Mouse (Mus musculus) ES-Bruce4 (cell line): ENCODE measurements around the gene Prr18. TPM values are rescaled to one million over a fixed set of nuclear protein-coding genes. Genes with fewer than 3 reads are reported as not detected.
"Not testable (repeated sequence)": the region's sequence is repeated elsewhere in the genome, so short reads cannot be mapped to it uniquely, and the experiment has no call there.

ENCODE experiments used
- H3K27ac ChIP-seq: 2 replicates; pipeline ENCODE4 v1.5.1; 2012; ENCODE audit warnings: low read length, inconsistent platforms; ENCODE audit not compliant: insufficient read depth
- H3K27me3 ChIP-seq: 2 replicates; pipeline ENCODE4 v1.6.1; 2012; ENCODE audit warnings: mild to moderate bottlenecking, low read length, inconsistent platforms; ENCODE audit not compliant: control insufficient read depth, poor library complexity, insufficient read depth, severe bottlenecking
- H3K36me3 ChIP-seq: 2 replicates; pipeline ENCODE4 v1.6.1; 2012; ENCODE audit warnings: inconsistent platforms, mild to moderate bottlenecking, low read length, moderate library complexity; ENCODE audit not compliant: control insufficient read depth, poor library complexity, insufficient read depth, severe bottlenecking
- H3K4me1 ChIP-seq: one replicate; pipeline ENCODE4 v1.8.1; 2011; ENCODE audit warnings: low read length; ENCODE audit not compliant: control insufficient read depth, insufficient read depth
- H3K4me3 ChIP-seq: 2 replicates; pipeline ENCODE4 v1.5.1; 2011; ENCODE audit warnings: low read depth, mild to moderate bottlenecking, low read length
- H3K9ac ChIP-seq: 2 replicates; pipeline ENCODE4 v1.6.1; 2012; ENCODE audit warnings: low read depth, mild to moderate bottlenecking, inconsistent platforms; ENCODE audit not compliant: poor library complexity, severe bottlenecking
- H3K9me3 ChIP-seq: replicated peaks from 2 replicates; pipeline ENCODE4 v1.6.1; 2012; ENCODE audit warnings: mild to moderate bottlenecking, low read length, inconsistent platforms; ENCODE audit not compliant: control insufficient read depth, poor library complexity, insufficient read depth, severe bottlenecking
- CTCF ChIP-seq: IDR thresholded peaks from one replicate; pipeline ENCODE4 v1.8.1; 2011; ENCODE audit warnings: low read depth, low read length
- EP300 ChIP-seq: IDR thresholded peaks from 2 replicates; pipeline ENCODE4 v1.6.1; 2011; ENCODE audit warnings: low read depth, low read length; ENCODE audit not compliant: insufficient read depth
- POLR2A ChIP-seq: IDR thresholded peaks from one replicate; pipeline ENCODE4 v1.8.1; 2011; ENCODE audit warnings: low read length; ENCODE audit not compliant: insufficient read depth
- polyA plus RNA-seq: library from polyadenylated mRNA; stranded (reverse); fragments of >200 nt; gene quantifications from 2 replicates; pipeline ENCODE4 v1.2.4, GENCODE M21; 2011; ENCODE audit warnings: low read depth; ENCODE audit not compliant: missing spikeins, insufficient read depth, insufficient read length

The Prr18 gene
- polyA plus RNA-seq, 1 experiment, result 0.61 TPM

- TF ChIP-seq POLR2A, result peak; percentile 48
- TF ChIP-seq CTCF, result no peak
- TF ChIP-seq EP300, result no peak
- H3K27ac ChIP-seq, result no peak within 1 kb of the TSS
- peak within 1 kb of the TSS; percentile 94 for H3K4me3 ChIP-seq
- no peaks in the 10 kb centered on the region for H3K4me1 ChIP-seq
- H3K9ac ChIP-seq, result peak within 1 kb of the TSS; percentile 87
- no peaks in the 10 kb centered on the region for H3K36me3 ChIP-seq
- H3K27me3 ChIP-seq, result no peaks in the 10 kb centered on the region
- H3K9me3 ChIP-seq, result no peaks in the 10 kb centered on the region
Observed at GRCm38 (mm10) chr17:8310838-8311614, 26.2 kb upstream of the Prr18 start, which contains the start of gene Sft2d1. Sft2d1 (plus strand) TSS chr17:8311102.

GRCm38 (mm10) chr17:8311751-8312150 is 25.5 kb upstream of the Prr18 start:
- Histone ChIP-seq H3K27ac (no peak overlapping the region), H3K36me3 (no peaks in the 10 kb centered on the region), H3K9me3 (no peaks in the 10 kb centered on the region), H3K4me1 (no peaks in the 10 kb centered on the region), H3K4me3 (peak overlapping the region; percentile 94), H3K27me3 (no peaks in the 10 kb centered on the region), H3K9ac (peak overlapping the region; percentile 87)
- no peak for TF ChIP-seq CTCF
- TF ChIP-seq EP300, result no peak
- TF ChIP-seq POLR2A, result no peak

- Histone ChIP-seq H3K27ac (no peak overlapping the region), H3K36me3 (no peaks in the 10 kb centered on the region), H3K4me3 (no peak overlapping the region), H3K9ac (no peak overlapping the region), H3K4me1 (no peaks in the 10 kb centered on the region), H3K9me3 (no peaks in the 10 kb centered on the region), H3K27me3 (no peaks in the 10 kb centered on the region)
- TF ChIP-seq CTCF (no peak), EP300 (no peak)
Observed at GRCm38 (mm10) chr17:8313976-8314375, 23.3 kb upstream of the Prr18 start.

GRCm38 (mm10) chr17:8316251-8316650 is 21.0 kb upstream of the Prr18 start:
- H3K9me3 ChIP-seq, result no peaks in the 10 kb centered on the region
- no peak overlapping the region for H3K27ac ChIP-seq
- no peaks in the 10 kb centered on the region for H3K4me1 ChIP-seq
- TF ChIP-seq EP300 (no peak), CTCF (peak; percentile 50)
- no peaks in the 10 kb centered on the region for H3K36me3 ChIP-seq
- no peak overlapping the region for H3K4me3 ChIP-seq
- H3K9ac ChIP-seq, result no peak overlapping the region
- no peaks in the 10 kb centered on the region for H3K27me3 ChIP-seq

DNA sequence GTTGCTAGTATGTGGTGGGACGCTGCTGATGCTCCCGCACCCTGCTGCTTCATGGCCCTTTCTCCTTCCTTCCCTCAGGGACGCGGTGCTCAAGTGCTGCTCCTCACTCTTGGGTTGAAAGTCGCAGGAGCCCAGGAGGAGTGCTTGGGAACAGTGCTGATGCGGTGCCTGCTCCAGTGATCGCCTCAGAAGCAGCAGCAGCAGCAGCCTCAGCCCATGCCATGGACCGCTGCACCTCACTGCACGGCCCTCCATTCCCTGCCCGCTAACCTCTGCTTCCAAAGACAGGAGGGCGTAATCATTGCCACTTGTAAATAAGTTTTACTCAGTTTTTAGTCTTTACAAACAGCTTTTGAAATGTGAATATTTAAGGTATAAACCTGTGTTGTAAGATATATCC is 10.4 kb upstream of the Prr18 start:
- H3K9me3 ChIP-seq, H3K9ac ChIP-seq, H3K4me1 ChIP-seq, H3K27me3 ChIP-seq, H3K4me3 ChIP-seq, H3K36me3 ChIP-seq, H3K27ac ChIP-seq: not testable (repeated sequence)

DNA sequence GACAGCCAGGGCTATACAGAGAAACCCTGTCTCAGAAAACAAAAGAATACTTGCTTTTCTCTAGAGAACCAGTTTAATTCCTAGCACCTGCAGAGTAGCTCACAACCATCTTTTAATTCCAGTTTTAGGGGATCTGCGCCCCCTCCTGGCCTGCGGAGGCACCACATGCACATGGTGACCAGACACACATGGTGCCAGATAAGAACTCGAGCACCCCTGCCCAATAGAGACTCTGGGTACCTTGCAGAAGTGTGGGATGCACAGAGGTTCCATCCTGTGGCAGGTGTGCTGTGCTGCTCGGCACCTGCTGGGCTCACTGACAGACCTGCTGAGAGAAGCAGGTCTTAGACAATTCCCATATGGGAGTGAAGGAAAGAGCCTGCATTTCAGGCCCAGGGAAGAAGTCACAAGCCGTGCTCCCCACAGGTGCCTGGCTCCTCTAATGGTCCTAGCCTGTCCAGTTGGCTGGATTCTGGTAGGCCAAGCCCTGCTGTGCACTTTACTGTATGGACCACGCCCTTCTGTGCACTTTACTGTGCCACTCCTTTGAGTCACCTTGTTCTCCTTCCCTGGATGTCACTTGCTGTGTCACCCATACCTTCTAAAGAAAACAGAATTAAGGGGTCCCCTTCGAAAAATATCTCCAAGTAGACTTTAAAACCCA is 8.6 kb upstream of the Prr18 start:
- Histone ChIP-seq H3K9me3 (no peaks in the 10 kb centered on the region), H3K27me3 (no peaks in the 10 kb centered on the region), H3K4me1 (no peaks in the 10 kb centered on the region), H3K4me3 (no peak overlapping the region), H3K27ac (no peak overlapping the region), H3K36me3 (no peaks in the 10 kb centered on the region), H3K9ac (no peak overlapping the region)
- TF ChIP-seq POLR2A (no peak), EP300 (no peak), CTCF (peak; percentile 85)
